Mouse (Mus musculus) ES-Bruce4 (cell line): Measurements from ENCODE around the gene Orc6.

Source experiments
- EP300 ChIP-seq: IDR thresholded peaks from 2 replicates; pipeline ENCODE4 v1.6.1; 2011; ENCODE audit warnings: low read depth, low read length; ENCODE audit not compliant: insufficient read depth
- POLR2A ChIP-seq: IDR thresholded peaks from one replicate; pipeline ENCODE4 v1.8.1; 2011; ENCODE audit warnings: low read length; ENCODE audit not compliant: insufficient read depth

DNA sequence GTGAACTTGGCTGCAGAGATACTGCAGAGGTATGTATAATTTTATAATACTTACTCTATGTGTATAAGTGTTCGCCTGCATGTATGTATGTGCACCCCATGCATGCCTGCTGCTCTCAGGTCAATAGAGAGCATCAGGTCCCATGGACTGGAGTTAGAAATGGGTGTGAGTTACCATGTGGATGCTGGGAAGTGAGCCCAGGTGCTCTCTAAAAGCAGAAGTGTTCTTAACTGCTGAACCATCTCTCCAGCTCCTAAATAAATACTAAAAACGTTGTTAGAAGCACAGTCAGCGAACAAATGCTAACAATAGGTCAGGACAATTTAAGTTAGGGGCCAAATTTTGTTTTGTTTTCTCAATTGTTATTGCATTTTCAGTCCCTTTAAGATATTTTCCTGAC is 3.5 kb downstream of the Orc6 start:
- TF ChIP-seq POLR2A = no peak
- TF ChIP-seq EP300 = no peak
